Comparison of ENCODE assay signal across 8 mouse cellular contexts in genomic region chr5:51908861-51909260, GRCm38 (mm10).
A peak's percentile ranks its signal among the peaks of the same experiment; 100 is the strongest.
DNase-seq lines count a peak whose midpoint lies in the region; ATAC-seq and TF ChIP-seq lines count a peak whose summit lies in the region.

No protein-coding gene starts in this region.

- no peak for TF ChIP-seq EP300 in MEL (IDR thresholded peaks at IDR 0.05; ENCODE audit: low read depth in 1 of 2, low read length in 2 of 2)
- TF ChIP-seq EP300 in liver, postnatal 0 days (IDR thresholded peaks at IDR 0.05; ENCODE audit: low read depth), result no peak

- WGBS in intestine, postnatal 0 days, result 71% methylated on average over 8 of the region's 8 CpGs
- 68% methylated on average over 8 of the region's 8 CpGs for WGBS in intestine, embryonic 15.5 days
- WGBS in liver, postnatal 0 days (ENCODE audit: insufficient replicate concordance), result 40% methylated on average over 8 of the region's 8 CpGs
- whole genome bisulfite sequencing in midbrain, embryonic 13.5 days, result 78% methylated on average over 8 of the region's 8 CpGs

- no peaks in the 10 kb centered on the region for H3K9me3 ChIP-seq in intestine, postnatal 0 days (ENCODE audit: control insufficient read depth)
- H3K9me3 ChIP-seq in intestine, embryonic 15.5 days, result no peaks in the 10 kb centered on the region
- H3K9me3 ChIP-seq in MEL (replicated peaks; ENCODE audit: insufficient read depth, low read length), result no peaks in the 10 kb centered on the region
- H3K9me3 ChIP-seq in liver, postnatal 0 days (ENCODE audit: low read length), result no peaks in the 10 kb centered on the region
- H3K9me3 ChIP-seq in midbrain, embryonic 13.5 days, result no peaks in the 10 kb centered on the region

- H3K4me3 ChIP-seq in intestine, postnatal 0 days (ENCODE audit: low read depth, low read length), result no peak overlapping the region
- H3K4me3 ChIP-seq in intestine, embryonic 15.5 days (replicated peaks), result no peak overlapping the region
- no peak overlapping the region for H3K4me3 ChIP-seq in MEL (ENCODE audit: control insufficient read depth in 1 of 2, insufficient read depth in 1 of 2, low read depth in 2 of 2, low read length in 2 of 2)
- no peak overlapping the region for H3K4me3 ChIP-seq in liver, postnatal 0 days (ENCODE audit: low read depth, low read length)
- H3K4me3 ChIP-seq in midbrain, embryonic 13.5 days (replicated peaks), result no peak overlapping the region

- no peak for ATAC-seq in intestine, postnatal 0 days
- no peak for ATAC-seq in intestine, embryonic 15.5 days
- no peak for ATAC-seq in liver, postnatal 0 days
- no peak for ATAC-seq in midbrain, embryonic 13.5 days

- peak; percentile 56 for DNase-seq in MEL (ENCODE audit: low read depth, low spot score)
- DNase-seq in c-Kit-negative CD71-positive TER-119-positive erythroid progenitor cells, embryonic 14.5 days (ENCODE audit: low read depth, low spot score), result peak; percentile 4
- DNase-seq in liver, postnatal 0 days, result peak; percentile 36
- DNase-seq in left cerebral cortex, adult 8-10 months (ENCODE audit: low spot score in 2 of 2), result no peak
- DNase-seq in urinary bladder, postnatal 14 days (ENCODE audit: low spot score), result no peak

- H3K27ac ChIP-seq in intestine, postnatal 0 days (ENCODE audit: low read depth, low read length), result no peak overlapping the region
- no peak overlapping the region for H3K27ac ChIP-seq in intestine, embryonic 15.5 days
- no peak overlapping the region for H3K27ac ChIP-seq in MEL (ENCODE audit: control insufficient read depth, low read depth, low read length)
- H3K27ac ChIP-seq in liver, postnatal 0 days (ENCODE audit: low read depth), result no peak overlapping the region
- no peak overlapping the region for H3K27ac ChIP-seq in midbrain, embryonic 13.5 days

- no peak overlapping the region for H3K9ac ChIP-seq in intestine, postnatal 0 days (ENCODE audit: low read depth, low read length)
- H3K9ac ChIP-seq in intestine, embryonic 15.5 days, result no peak overlapping the region
- no peak overlapping the region for H3K9ac ChIP-seq in MEL (ENCODE audit: control insufficient read depth, low read depth, low read length, poor library complexity, severe bottlenecking)
- H3K9ac ChIP-seq in liver, postnatal 0 days (replicated peaks), result no peak overlapping the region
- no peak overlapping the region for H3K9ac ChIP-seq in midbrain, embryonic 13.5 days (replicated peaks)

- H3K4me1 ChIP-seq in intestine, postnatal 0 days (replicated peaks; ENCODE audit: control insufficient read depth, insufficient read depth, low read length), result no peaks in the 10 kb centered on the region
- H3K4me1 ChIP-seq in intestine, embryonic 15.5 days (replicated peaks), result no peaks in the 10 kb centered on the region; the same call in 1 of the 2 replicates
- H3K4me1 ChIP-seq in MEL (ENCODE audit: control insufficient read depth in 1 of 2, insufficient read depth in 2 of 2, low read length in 2 of 2), result no peaks in the 10 kb centered on the region
- no peaks in the 10 kb centered on the region for H3K4me1 ChIP-seq in liver, postnatal 0 days (ENCODE audit: insufficient read depth)
- no peaks in the 10 kb centered on the region for H3K4me1 ChIP-seq in midbrain, embryonic 13.5 days (replicated peaks)

- no peak for TF ChIP-seq POLR2A in MEL (IDR thresholded peaks at IDR 0.05; ENCODE audit: control insufficient read depth in 1 of 2, insufficient read depth in 1 of 2, low read depth in 1 of 2, low read length in 2 of 2, poor library complexity in 1 of 2)

- TF ChIP-seq RAD21 in MEL (IDR thresholded peaks at IDR 0.05; ENCODE audit: low read depth, low read length), result peak; percentile 44

- no peak overlapping the region for H3K4me2 ChIP-seq in intestine, postnatal 0 days (replicated peaks; ENCODE audit: low read depth)
- no peak overlapping the region for H3K4me2 ChIP-seq in intestine, embryonic 15.5 days (replicated peaks)
- H3K4me2 ChIP-seq in liver, postnatal 0 days (ENCODE audit: low read depth, low read length), result no peak overlapping the region
- no peak overlapping the region for H3K4me2 ChIP-seq in midbrain, embryonic 13.5 days (replicated peaks)

- no peaks in the 10 kb centered on the region for H3K36me3 ChIP-seq in intestine, postnatal 0 days (ENCODE audit: control insufficient read depth, insufficient read depth)
- H3K36me3 ChIP-seq in intestine, embryonic 15.5 days, result no peaks in the 10 kb centered on the region
- no peaks in the 10 kb centered on the region for H3K36me3 ChIP-seq in MEL (ENCODE audit: control insufficient read depth in 1 of 2, insufficient read depth in 2 of 2, low read length in 2 of 2)
- no peaks in the 10 kb centered on the region for H3K36me3 ChIP-seq in liver, postnatal 0 days (replicated peaks; ENCODE audit: insufficient read depth, low read length)
- no peaks in the 10 kb centered on the region for H3K36me3 ChIP-seq in midbrain, embryonic 13.5 days

- peak; percentile 57 for TF ChIP-seq CTCF in intestine, postnatal 0 days (IDR thresholded peaks at IDR 0.05; ENCODE audit: low read depth)
- peak; percentile 34 to 65 (median 52); a peak in 4 of 6 replicates for TF ChIP-seq CTCF in MEL (IDR thresholded peaks at IDR 0.05 in 2 of 3, conservative IDR thresholded peaks at IDR 0.05 in 1 of 3; ENCODE audit: control insufficient read depth in 1 of 3, insufficient read depth in 1 of 3, low read depth in 2 of 3, low read length in 3 of 3, poor library complexity in 1 of 3, severe bottlenecking in 1 of 3)
- TF ChIP-seq CTCF in liver, postnatal 0 days (IDR thresholded peaks at IDR 0.05; ENCODE audit: low read depth), result peak; percentile 64

- H3K79me2 ChIP-seq in MEL (ENCODE audit: control insufficient read depth, insufficient read depth, low read length, poor library complexity), result no peaks in the 10 kb centered on the region

- H3K27me3 ChIP-seq in intestine, postnatal 0 days (replicated peaks; ENCODE audit: control insufficient read depth, insufficient read depth, low read length), result no peaks in the 10 kb centered on the region
- H3K27me3 ChIP-seq in intestine, embryonic 15.5 days (replicated peaks), result no peaks in the 10 kb centered on the region
- H3K27me3 ChIP-seq in MEL (ENCODE audit: control insufficient read depth in 1 of 2, insufficient read depth in 2 of 2, low read length in 2 of 2), result no peaks in the 10 kb centered on the region
- H3K27me3 ChIP-seq in liver, postnatal 0 days (ENCODE audit: insufficient read depth, low read length), result no peaks in the 10 kb centered on the region
- no peaks in the 10 kb centered on the region for H3K27me3 ChIP-seq in midbrain, embryonic 13.5 days

TF ChIP-seq in MEL, 35 proteins besides CTCF, POLR2A, EP300 and RAD21:
- TF ChIP-seq USF1 (IDR thresholded peaks at IDR 0.05; ENCODE audit: low read depth, low read length), result no peak
- TF ChIP-seq ZC3H11A (IDR thresholded peaks at IDR 0.05; ENCODE audit: low read depth, low read length), result peak; percentile 41
- peak; percentile 67 for TF ChIP-seq SMC3 (IDR thresholded peaks at IDR 0.05; ENCODE audit: low read depth, low read length)

Comparison
In these comparisons a context has a peak if more than half of its experiments do, and no peak if none do; other contexts are left out.
1. DNase-seq: peak in MEL (single experiment), c-Kit-negative CD71-positive TER-119-positive erythroid progenitor cells, embryonic 14.5 days (single experiment) and liver, postnatal 0 days (single experiment); none in left cerebral cortex, adult 8-10 months (0 of 2) and urinary bladder, postnatal 14 days (single experiment).
2. Peak in every context shown above with its lines, with median percentiles within 50 percentile points of each other: CTCF ChIP-seq.